Mouse (Mus musculus) adrenal gland, adult 8-10 months (tissue): ENCODE measurements at regions not wholly inside any gene's neighbourhood (a gene's known extent, or its start where the extent isn't known, plus 50 kb on each side); places are given as distances from the start of the nearest gene placed in this dataset.

Experiments used
- DNase-seq: peaks from one replicate; pipeline ENCODE4 v3.0.0; 2022

DNA sequence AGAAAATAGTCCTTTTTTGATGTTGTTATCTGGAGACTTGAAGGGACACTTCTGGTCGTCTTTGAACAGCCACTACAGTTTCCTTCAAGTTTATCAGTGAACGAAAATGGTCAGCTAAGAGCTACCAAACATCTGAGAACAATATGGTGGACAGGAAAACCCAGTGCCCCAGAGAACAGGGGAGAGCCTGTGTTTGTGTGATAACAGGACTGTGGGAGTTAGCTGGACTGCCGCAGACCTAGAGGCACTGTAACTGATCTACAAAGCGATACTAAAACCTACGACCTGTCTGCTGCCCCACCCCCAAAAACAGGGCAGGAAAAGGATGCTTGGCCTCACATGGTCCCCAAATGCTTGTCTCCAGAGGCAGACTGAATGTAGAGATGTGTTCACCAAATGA, 175.5 kb downstream of the Mreg start:
- DNase-seq = no peak

DNA sequence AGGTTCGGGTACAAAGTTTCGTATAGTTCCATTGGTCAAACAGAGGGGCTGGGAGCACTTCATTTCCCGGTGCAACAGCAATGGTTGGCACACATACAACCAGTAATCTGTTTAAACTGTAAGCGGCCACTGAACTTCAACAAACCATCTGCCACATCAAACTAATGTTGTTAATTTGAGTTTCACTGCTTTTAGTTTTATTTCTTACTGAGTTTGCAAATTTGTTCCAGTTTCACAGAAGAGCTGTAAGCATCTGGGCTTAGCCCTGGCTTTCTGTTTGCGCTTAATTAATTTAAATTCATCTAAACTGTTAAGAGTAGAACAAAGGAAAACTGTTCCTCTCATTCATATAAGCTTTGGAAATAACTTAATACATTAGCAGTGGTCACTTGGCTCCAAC, 176.0 kb downstream of the Mreg start:
- DNase-seq = no peak

DNA sequence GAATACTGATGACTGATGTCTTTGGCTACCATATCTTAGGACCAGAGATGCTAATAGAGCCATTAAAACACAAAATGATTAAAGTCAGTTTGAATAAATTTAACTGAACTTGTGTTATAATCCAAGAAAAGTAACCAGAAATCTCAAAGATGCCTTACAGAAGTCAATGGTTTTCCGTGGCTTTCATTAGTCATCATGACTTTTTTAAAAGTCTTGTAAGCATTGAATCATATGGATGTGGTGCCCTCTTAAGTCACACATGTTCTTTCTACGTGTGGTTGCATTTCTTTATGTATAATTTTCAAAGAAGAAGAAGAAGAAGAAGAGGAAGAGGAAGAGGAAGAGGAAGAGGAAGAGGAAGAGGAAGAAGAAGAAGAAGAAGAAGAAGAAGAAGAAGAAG, 178.2 kb downstream of the Mreg start:
- DNase-seq = no peak

GRCm38 (mm10) chr1:72032214-72032613, 179.9 kb downstream of the Mreg start:
- DNase-seq = no peak

- no peak for DNase-seq
Observed at GRCm38 (mm10) chr1:72030763-72031405, 181.2 kb downstream of the Mreg start.

DNA sequence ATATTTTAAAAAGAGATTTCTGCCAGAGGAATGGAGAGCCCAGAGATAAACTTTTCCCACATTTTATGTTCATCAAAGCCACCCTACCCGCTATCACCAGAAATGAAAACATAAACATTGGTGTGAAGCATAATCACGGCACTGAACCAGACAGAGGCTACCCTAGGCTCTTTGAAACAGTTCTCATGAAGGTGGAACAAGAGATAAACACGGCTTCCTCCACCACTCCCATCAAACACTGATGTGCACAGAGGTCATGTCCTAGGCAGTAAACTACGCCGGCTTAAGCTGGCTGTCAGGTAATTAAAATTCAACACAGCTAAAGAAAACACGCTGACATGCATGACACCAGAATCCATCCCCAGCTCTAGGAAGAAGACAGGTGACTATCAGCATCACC, 182.5 kb downstream of the Mreg start:
- no peak for DNase-seq

DNA sequence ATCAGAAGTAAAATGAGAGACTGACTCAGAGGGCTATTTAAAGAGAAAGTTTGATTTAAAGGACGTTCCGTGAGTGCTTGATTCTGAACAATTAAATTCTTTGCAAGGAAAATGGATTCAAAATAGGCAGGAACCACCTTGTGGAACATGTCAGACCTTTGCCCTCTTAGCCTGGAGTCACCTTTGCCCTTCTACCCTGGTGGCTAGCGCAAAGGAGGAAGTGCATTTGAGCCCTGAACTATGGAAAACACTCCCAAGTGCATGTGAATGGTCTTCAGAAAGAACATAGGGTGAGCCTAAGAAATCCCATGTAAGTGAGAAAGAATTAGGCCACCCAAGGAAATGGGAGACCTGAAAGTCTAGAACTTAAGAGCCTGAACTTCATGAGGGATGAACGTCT, 185.2 kb downstream of the Mreg start:
- no peak for DNase-seq

DNA sequence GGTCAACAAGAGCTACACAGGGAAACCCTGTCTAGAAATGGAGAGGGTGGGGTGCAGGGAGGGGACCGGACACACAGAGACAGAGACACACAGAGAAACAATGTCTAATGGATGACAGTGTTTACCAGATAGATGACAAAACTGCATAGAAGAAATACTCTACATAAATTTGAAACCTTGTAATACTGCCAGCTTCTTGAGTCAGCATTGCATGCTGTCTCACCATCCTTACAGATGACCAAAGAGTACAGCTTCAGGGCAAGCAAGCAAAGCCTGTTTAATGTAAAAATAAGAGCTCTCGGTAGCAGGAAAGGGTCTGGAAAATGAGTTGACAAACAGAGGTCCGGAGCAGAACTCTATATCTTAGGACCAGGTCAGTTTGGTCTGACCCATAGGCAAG, 189.5 kb downstream of the Mreg start:
- DNase-seq = no peak

DNA sequence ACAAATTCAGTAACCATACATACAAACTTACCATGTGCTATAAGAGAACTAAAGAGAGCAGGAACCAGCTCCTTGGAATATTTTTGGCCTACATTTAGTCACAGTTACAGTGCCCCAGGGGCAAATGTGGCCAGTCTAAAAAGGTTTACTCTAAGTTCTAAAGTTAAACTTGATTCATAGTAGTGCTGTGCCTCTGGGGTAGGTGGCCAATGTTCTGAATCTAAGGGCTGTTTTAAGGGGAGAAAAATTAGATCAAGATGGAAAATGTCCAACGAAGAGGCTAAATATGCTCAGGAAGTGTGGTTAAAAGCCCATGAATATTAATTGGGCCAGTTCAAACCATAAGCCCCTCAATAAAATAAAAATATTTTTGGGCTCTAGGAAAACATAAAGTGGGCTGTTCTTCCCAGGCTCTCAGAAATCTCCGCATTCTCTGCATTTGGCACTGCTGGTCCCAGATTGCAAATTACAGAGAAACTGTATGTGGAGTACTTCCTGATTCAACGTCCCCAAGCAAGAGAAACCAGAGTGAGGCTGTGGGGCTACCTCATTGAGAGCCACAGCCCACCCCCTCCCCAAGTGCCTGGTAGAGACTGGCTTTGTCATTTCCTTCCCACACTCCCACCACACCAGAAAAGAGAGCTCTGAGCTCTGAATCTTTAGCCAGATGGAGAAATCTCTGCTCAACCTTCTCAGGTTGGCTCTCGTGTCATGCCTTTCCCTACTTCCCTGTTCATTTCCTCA, 193.5 kb downstream of the Mreg start:
- no peak for DNase-seq

- no peak for DNase-seq
Observed at GRCm38 (mm10) chr1:72017814-72018478, 194.2 kb downstream of the Mreg start.

GRCm38 (mm10) chr1:72015471-72015870, 196.6 kb downstream of the Mreg start:
- no peak for DNase-seq

- no peak for DNase-seq
Observed at GRCm38 (mm10) chr1:72014580-72014979, 197.5 kb downstream of the Mreg start.

DNA sequence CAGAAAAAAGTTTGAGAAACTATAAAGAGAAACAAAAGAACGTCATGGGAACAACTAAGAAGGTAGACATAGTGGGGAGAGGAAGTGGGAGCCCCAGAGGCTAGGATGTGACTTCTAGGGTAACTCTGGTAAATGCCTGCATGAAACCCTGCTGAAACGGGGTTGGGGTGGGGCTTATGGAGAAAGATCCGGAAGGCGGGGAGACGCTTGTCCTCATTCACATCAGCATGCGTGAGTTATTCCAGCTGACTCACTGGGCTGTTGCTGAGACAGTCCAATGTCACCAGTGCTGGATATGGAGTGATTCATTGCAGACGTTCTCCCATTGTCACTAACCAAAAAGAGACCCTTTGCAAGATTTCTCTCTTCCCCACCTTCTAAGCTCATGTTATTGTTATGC, 198.2 kb downstream of the Mreg start:
- peak; percentile 44 for DNase-seq

- peak; percentile 19 for DNase-seq
Observed at GRCm38 (mm10) chr1:72012710-72013109, 199.4 kb downstream of the Mreg start.

- DNase-seq = no peak
Observed at GRCm38 (mm10) chr1:72009270-72009928, 202.7 kb downstream of the Mreg start.

GRCm38 (mm10) chr1:72006696-72007291, 205.3 kb downstream of the Mreg start:
- DNase-seq = no peak

DNA sequence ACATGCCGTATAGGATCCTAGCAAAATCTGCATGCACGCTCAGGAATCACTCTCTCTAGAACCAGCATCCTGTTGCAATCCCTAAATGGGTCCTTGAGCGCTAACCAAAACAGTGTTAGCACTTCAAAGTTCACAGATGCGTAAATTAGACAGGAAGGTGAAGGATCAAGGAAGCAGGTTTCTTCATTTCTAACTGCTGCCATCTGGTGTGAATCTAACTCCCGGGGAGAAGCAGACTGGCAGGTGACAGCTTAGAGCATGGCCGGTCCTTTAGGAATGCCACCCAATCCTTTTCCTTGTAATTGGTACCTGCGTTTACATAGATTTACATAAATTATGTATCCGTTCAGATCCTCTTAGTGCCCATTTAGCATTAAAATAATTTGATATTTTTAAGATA, 206.2 kb downstream of the Mreg start:
- no peak for DNase-seq

DNA sequence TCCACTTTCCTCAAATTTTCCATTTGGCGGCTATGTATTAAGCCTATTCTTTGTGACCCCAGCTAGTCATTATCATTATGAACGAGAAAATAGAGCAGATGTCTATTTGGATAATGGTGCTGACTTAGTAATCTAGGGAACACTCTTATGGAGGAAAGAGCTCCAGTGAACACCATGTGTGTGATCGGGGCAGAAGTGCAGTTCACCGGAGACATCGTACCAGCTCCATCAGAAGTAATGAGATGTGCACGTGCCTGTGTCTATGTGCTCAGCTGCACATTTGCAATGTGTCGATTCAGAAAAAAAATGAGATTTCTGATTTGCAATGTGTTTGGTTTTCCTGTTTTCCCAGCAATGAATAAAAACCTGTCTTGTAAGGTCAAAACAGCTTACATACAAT, 206.6 kb downstream of the Mreg start:
- DNase-seq = no peak

DNA sequence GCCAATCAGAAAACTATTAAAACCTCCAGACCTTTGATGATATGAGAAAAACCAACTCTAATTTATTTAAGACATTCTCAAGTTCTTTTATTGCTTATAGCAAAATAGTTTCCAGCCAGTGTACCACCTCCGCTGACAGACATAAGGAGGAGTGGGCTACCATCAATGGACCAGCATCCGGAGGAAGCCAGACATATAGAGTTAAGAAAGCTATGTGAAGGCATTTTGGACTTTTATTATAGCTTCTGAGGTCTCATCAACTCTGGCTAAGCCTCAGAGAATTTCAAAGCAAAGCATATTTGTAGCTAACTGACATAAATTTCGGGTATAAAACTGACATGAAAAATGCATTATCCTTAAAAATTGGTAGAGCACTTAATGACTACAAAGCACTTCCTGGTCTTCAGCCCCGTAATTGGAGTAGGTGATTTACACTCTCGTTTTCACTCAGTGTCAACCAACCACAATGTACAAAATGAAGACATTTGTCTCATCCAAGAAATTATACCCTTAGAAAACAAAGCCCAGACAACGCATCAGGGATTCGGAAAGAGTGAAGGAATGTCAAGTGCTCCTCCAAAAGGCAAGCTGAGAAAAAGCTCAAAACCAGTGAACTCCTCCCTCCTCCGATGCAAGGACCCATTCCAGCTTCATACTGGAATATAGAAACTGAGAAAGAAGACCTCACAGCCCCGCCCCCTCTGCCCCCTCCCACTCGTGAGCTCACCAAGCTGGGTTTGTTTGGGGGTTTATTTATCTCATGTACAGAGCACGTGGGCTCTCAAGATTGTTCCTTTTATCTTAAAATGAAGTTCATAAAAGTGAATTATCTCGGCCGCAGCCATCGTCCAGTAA, 208.5 kb downstream of the Mreg start:
- no peak for DNase-seq

- no peak for DNase-seq
Observed at GRCm38 (mm10) chr1:72002471-72003116, 209.5 kb downstream of the Mreg start.

DNA sequence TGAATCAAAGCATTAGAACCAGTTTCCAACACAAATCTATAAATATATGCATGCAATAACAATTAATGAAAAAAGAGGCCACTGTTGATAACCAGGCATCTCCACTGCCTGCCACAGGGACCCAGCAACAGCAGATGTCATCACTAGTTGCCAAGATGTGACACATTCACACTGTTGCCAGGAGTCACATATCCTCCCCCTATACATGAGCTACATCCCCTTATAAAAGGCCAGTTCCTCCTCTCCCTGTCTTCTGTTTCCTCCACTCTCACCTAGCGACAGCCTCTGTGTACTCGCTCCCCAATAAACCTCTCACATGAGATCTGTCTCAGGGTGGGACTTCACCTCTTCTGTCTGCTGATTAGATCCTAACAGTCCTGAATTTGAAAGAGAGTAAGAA, 211.4 kb downstream of the Mreg start:
- no peak for DNase-seq
